Mouse (Mus musculus) kidney, adult 11 months (tissue): ENCODE results near the gene Tmem132c.
A peak's percentile ranks its signal among the peaks of the same experiment; 100 is the strongest.

Experiments
- DNase-seq: peaks from one replicate; pipeline ENCODE4 v3.0.0; 2022

Gene Tmem132c

GRCm38 (mm10) chr5:127241136-127241924, at the start of gene Tmem132c:
Gene Tmem132c, plus strand, starts transcription at chr5:127241808.
- no peak for DNase-seq

- no peak for DNase-seq
These were observed 49.7 kb upstream of the Tmem132c start for GRCm38 (mm10) chr5:127191881-127192280.

- no peak for DNase-seq
These were observed 42.8 kb upstream of the Tmem132c start for GRCm38 (mm10) chr5:127198850-127199249.

GRCm38 (mm10) chr5:127204881-127205280, 36.7 kb upstream of the Tmem132c start:
- DNase-seq: no peak

GRCm38 (mm10) chr5:127216389-127216788, 25.2 kb upstream of the Tmem132c start:
- DNase-seq: no peak

- DNase-seq: no peak
These were observed 23.9 kb upstream of the Tmem132c start for GRCm38 (mm10) chr5:127217725-127218124.

- DNase-seq: no peak
These were observed 13.5 kb upstream of the Tmem132c start for GRCm38 (mm10) chr5:127227929-127228595.

GRCm38 (mm10) chr5:127234715-127235114, 6.9 kb upstream of the Tmem132c start:
- DNase-seq: no peak

GRCm38 (mm10) chr5:127235203-127235602, 6.4 kb upstream of the Tmem132c start:
- peak; percentile 8 for DNase-seq

GRCm38 (mm10) chr5:127239706-127240105, 1.9 kb upstream of the Tmem132c start:
- DNase-seq: no peak

- no peak for DNase-seq
These were observed 962 bp upstream of the Tmem132c start for GRCm38 (mm10) chr5:127240646-127241045.

GRCm38 (mm10) chr5:127241925-127242762, 536 bp downstream of the Tmem132c start:
- DNase-seq: no peak

GRCm38 (mm10) chr5:127242763-127243160, 1.2 kb downstream of the Tmem132c start:
- DNase-seq: no peak

- no peak for DNase-seq
These were observed 1.6 kb downstream of the Tmem132c start for GRCm38 (mm10) chr5:127243209-127243608.

- DNase-seq: no peak
These were observed 2.0 kb downstream of the Tmem132c start for GRCm38 (mm10) chr5:127243611-127244010.

GRCm38 (mm10) chr5:127253263-127253662, 11.7 kb downstream of the Tmem132c start:
- no peak for DNase-seq

- DNase-seq: no peak
These were observed 15.5 kb downstream of the Tmem132c start for GRCm38 (mm10) chr5:127256947-127257610.

- no peak for DNase-seq
These were observed 20.5 kb downstream of the Tmem132c start for GRCm38 (mm10) chr5:127262136-127262535.

- no peak for DNase-seq
These were observed 29.5 kb downstream of the Tmem132c start for GRCm38 (mm10) chr5:127271145-127271544.

- DNase-seq: no peak
These were observed 37.9 kb downstream of the Tmem132c start for GRCm38 (mm10) chr5:127279462-127279861.

GRCm38 (mm10) chr5:127281186-127281585, 39.6 kb downstream of the Tmem132c start:
- DNase-seq: no peak

GRCm38 (mm10) chr5:127282539-127283123, 41.0 kb downstream of the Tmem132c start:
- DNase-seq: no peak
